Mouse (Mus musculus) liver, embryonic 14.5 days (tissue): ENCODE measurements at regions not wholly inside any gene's neighbourhood (a gene's known extent, or its start where the extent isn't known, plus 50 kb on each side); places are given as distances from the start of the nearest gene placed in this dataset.

Source experiments
- ATAC-seq: fragments of 200-750 bp; cut with Nextera tagmentation; 2 replicates; pipeline ENCODE4 v1.8.0; 2017; ENCODE audit warnings: moderate number of reproducible peaks, mild to moderate bottlenecking, moderate library complexity; ENCODE audit not compliant: insufficient read depth
- DNase-seq, 3 experiments: peaks; one replicate each; pipeline ENCODE4 v3.0.0-alpha.2; 2012 to 2013; ENCODE audit warnings: low read depth in 3 of 3, low spot score in 3 of 3
- H3K27ac ChIP-seq: fragments of 300-500 bp; sonication (generic); 2 replicates; pipeline ENCODE4 v1.5.1; 2014; ENCODE audit warnings: moderate library complexity, mild to moderate bottlenecking, control low read depth, inconsistent platforms
- H3K27me3 ChIP-seq: fragments of 300-500 bp; sonication (generic); 2 replicates; pipeline ENCODE4 v1.6.1; 2014; ENCODE audit warnings: mild to moderate bottlenecking, low read length, moderate library complexity; ENCODE audit not compliant: control insufficient read depth, insufficient read depth
- H3K36me3 ChIP-seq: fragments of 300-500 bp; sonication (generic); replicated peaks from 2 replicates; pipeline ENCODE4 v1.6.1; 2014; ENCODE audit warnings: low read depth; ENCODE audit not compliant: control insufficient read depth, insufficient read depth
- H3K4me1 ChIP-seq, 2 experiments: fragments of 200-500 bp in 1 of 2; fragments of 300-500 bp in 1 of 2; sonication (generic) in 1 of 2; replicated peaks; 2 replicates each; pipeline ENCODE4 v1.6.1; 2012 to 2014; ENCODE audit warnings: antibody characterized with exemption in 1 of 2, inconsistent platforms in 1 of 2, low read length in 1 of 2; ENCODE audit not compliant: control insufficient read depth in 2 of 2, insufficient read depth in 2 of 2
- H3K4me2 ChIP-seq: fragments of 300-500 bp; sonication (generic); 2 replicates; pipeline ENCODE4 v1.6.1; 2014; ENCODE audit warnings: low read depth, mild to moderate bottlenecking, control low read depth, moderate library complexity
- H3K4me3 ChIP-seq, 2 experiments: fragments of 200-500 bp in 1 of 2; fragments of 300-500 bp in 1 of 2; sonication (generic) in 1 of 2; 2 replicates each; pipeline ENCODE4 v1.5.1; 2012 to 2014; ENCODE audit warnings: low read depth in 2 of 2, low read length in 2 of 2, mild to moderate bottlenecking in 2 of 2, control low read depth in 1 of 2, inconsistent platforms in 1 of 2, moderate library complexity in 1 of 2; ENCODE audit not compliant: insufficient read depth in 1 of 2
- H3K9ac ChIP-seq: fragments of 300-500 bp; sonication (generic); replicated peaks from 2 replicates; pipeline ENCODE4 v1.6.1; 2014; ENCODE audit warnings: mild to moderate bottlenecking, control low read depth, moderate library complexity
- H3K9me3 ChIP-seq: fragments of 300-500 bp; sonication (generic); 2 replicates; pipeline ENCODE4 v1.6.1; 2016; ENCODE audit warnings: low read length, mixed read lengths; ENCODE audit not compliant: control insufficient read depth
- CTCF ChIP-seq: IDR thresholded peaks from 2 replicates; pipeline ENCODE4 v1.5.1; 2016; ENCODE audit warnings: antibody characterized with exemption, low read depth, control low read depth
- EP300 ChIP-seq: IDR thresholded peaks from 2 replicates; pipeline ENCODE4 v1.6.1; 2016; ENCODE audit warnings: antibody characterized with exemption, low read depth
- WGBS: fragments of 180-500 bp; shearing (Covaris S2); extraction: QIAGEN DNeasy Blood & Tissue Kit; methylation state at CpG from one replicate; pipeline ENCODE4 v1.1.7; 2014; ENCODE audit not compliant: insufficient replicate concordance; 5-methylcytosine and 5-hydroxymethylcytosine counted together

GRCm38 (mm10) chr4:127485238-127485637 lies 127.3 kb upstream of the Gjb5 start:
- no peak overlapping the region for H3K9ac ChIP-seq
- TF ChIP-seq EP300 (no peak), CTCF (no peak)
- no peak for DNase-seq
- H3K27me3 ChIP-seq: no peaks in the 10 kb centered on the region
- 37% methylated on average over 5 of the region's 5 CpGs for WGBS
- H3K36me3 ChIP-seq: no peaks in the 10 kb centered on the region
- ATAC-seq: no peak
- no peaks in the 10 kb centered on the region for H3K9me3 ChIP-seq
- no peak overlapping the region for H3K4me3 ChIP-seq
- H3K27ac ChIP-seq: no peak overlapping the region
- no peaks in the 10 kb centered on the region for H3K4me1 ChIP-seq
- H3K4me2 ChIP-seq: no peak overlapping the region

GRCm38 (mm10) chr4:127482461-127482860 lies 124.5 kb upstream of the Gjb5 start:
- Histone ChIP-seq H3K4me3 (no peak overlapping the region), H3K4me2 (no peak overlapping the region), H3K27ac (no peak overlapping the region), H3K27me3 (no peaks in the 10 kb centered on the region), H3K36me3 (no peaks in the 10 kb centered on the region), H3K4me1 (no peaks in the 10 kb centered on the region), H3K9me3 (no peaks in the 10 kb centered on the region), H3K9ac (no peak overlapping the region)
- TF ChIP-seq EP300: no peak
- TF ChIP-seq CTCF: no peak
- 47% methylated on average over 4 of the region's 4 CpGs for WGBS
- no peak for ATAC-seq
- DNase-seq: no peak

- no peaks in the 10 kb centered on the region for H3K4me1 ChIP-seq
- no peaks in the 10 kb centered on the region for H3K27me3 ChIP-seq
- ATAC-seq (no peak), DNase-seq (no peak)
- H3K4me3 ChIP-seq: no peak overlapping the region
- no peak overlapping the region for H3K9ac ChIP-seq
- TF ChIP-seq EP300 (no peak), CTCF (no peak)
- no peak overlapping the region for H3K4me2 ChIP-seq
- no peaks in the 10 kb centered on the region for H3K36me3 ChIP-seq
- H3K9me3 ChIP-seq: no peaks in the 10 kb centered on the region
- H3K27ac ChIP-seq: no peak overlapping the region
- WGBS: 64% methylated on average over 5 of the region's 5 CpGs
These were observed 122.4 kb upstream of the Gjb5 start for GRCm38 (mm10) chr4:127480339-127480738.

GRCm38 (mm10) chr4:127469877-127470276 lies 111.9 kb upstream of the Gjb5 start:
- no peak for DNase-seq
- Histone ChIP-seq H3K9me3 (no peaks in the 10 kb centered on the region), H3K9ac (no peak overlapping the region), H3K27me3 (no peaks in the 10 kb centered on the region), H3K4me2 (no peak overlapping the region), H3K4me1 (no peaks in the 10 kb centered on the region), H3K27ac (no peak overlapping the region), H3K4me3 (no peak overlapping the region), H3K36me3 (no peaks in the 10 kb centered on the region)
- TF ChIP-seq CTCF (no peak), EP300 (no peak)
- 35% methylated on average over 7 of the region's 7 CpGs for WGBS
- no peak for ATAC-seq

- no peak overlapping the region for H3K4me2 ChIP-seq
- no peak for DNase-seq
- no peaks in the 10 kb centered on the region for H3K4me1 ChIP-seq
- H3K27ac ChIP-seq: no peak overlapping the region
- H3K27me3 ChIP-seq: no peaks in the 10 kb centered on the region
- ATAC-seq: no peak
- no peak overlapping the region for H3K4me3 ChIP-seq
- no peak for TF ChIP-seq EP300
- no peak for TF ChIP-seq CTCF
- H3K36me3 ChIP-seq: no peaks in the 10 kb centered on the region
- H3K9me3 ChIP-seq: no peaks in the 10 kb centered on the region
- no peak overlapping the region for H3K9ac ChIP-seq
- WGBS: 73% methylated on average over 11 of the region's 11 CpGs
These were observed 96.6 kb upstream of the Gjb5 start for GRCm38 (mm10) chr4:127454511-127455119.
